Mouse (Mus musculus) hindbrain, embryonic 10.5 days (tissue): ENCODE measurements around the gene Pvalb. TPM values are rescaled to one million over a fixed set of nuclear protein-coding genes. Genes with fewer than 3 reads are reported as not detected.

Experiments
- DNase-seq: peaks from one replicate; pipeline ENCODE4 v3.0.0-alpha.2; 2017; ENCODE audit warnings: low spot score
- H3K27ac ChIP-seq: fragments of 300-500 bp; sonication (generic); 2 replicates; pipeline ENCODE4 v1.5.1; 2016; ENCODE audit warnings: mild to moderate bottlenecking, moderate library complexity
- H3K27me3 ChIP-seq: fragments of 300-500 bp; sonication (generic); 2 replicates; pipeline ENCODE4 v1.6.1; 2016; ENCODE audit warnings: mild to moderate bottlenecking; ENCODE audit not compliant: poor library complexity, insufficient read depth, severe bottlenecking
- H3K36me3 ChIP-seq: fragments of 300-500 bp; sonication (generic); 2 replicates; pipeline ENCODE4 v1.6.1; 2016; ENCODE audit warnings: mild to moderate bottlenecking, moderate library complexity
- H3K4me1 ChIP-seq: fragments of 300-500 bp; sonication (generic); replicated peaks from 2 replicates; pipeline ENCODE4 v1.6.1; 2016; ENCODE audit warnings: mild to moderate bottlenecking
- H3K4me3 ChIP-seq: fragments of 300-500 bp; sonication (generic); 2 replicates; pipeline ENCODE4 v1.5.1; 2016; ENCODE audit warnings: mild to moderate bottlenecking, moderate library complexity
- H3K9me3 ChIP-seq: fragments of 300-500 bp; sonication (generic); 2 replicates; pipeline ENCODE4 v1.6.1; 2016; ENCODE audit warnings: mild to moderate bottlenecking, moderate library complexity
- WGBS: fragments of 180-500 bp; shearing (Covaris S2); methylation state at CpG from one replicate; pipeline ENCODE4 v1.1.7; 2016; 5-methylcytosine and 5-hydroxymethylcytosine counted together
- polyA plus RNA-seq: library from polyadenylated mRNA; unstranded; fragments of >200 nt; fragmentation: Nextera tagmentation; extraction: Ambion mirVana; gene quantifications from 2 replicates; pipeline ENCODE4 v1.2.1, GENCODE M21; 2016

Pvalb gene
- polyA plus RNA-seq, 1 experiment from 2014 or later, result 0.52 TPM

- H3K4me3 ChIP-seq, result no peak overlapping the region
- no peak for DNase-seq
- H3K9me3 ChIP-seq, result no peaks in the 10 kb centered on the region
- peaks cover 22% of the 10 kb centered on the region for H3K4me1 ChIP-seq
- 74% methylated on average over 5 of the region's 5 CpGs for WGBS
- no peak overlapping the region for H3K27ac ChIP-seq
- H3K27me3 ChIP-seq, result peaks cover 21% of the 10 kb centered on the region
- H3K36me3 ChIP-seq, result no peaks in the 10 kb centered on the region
Observed at GRCm38 (mm10) chr15:78186906-78187305, 19.3 kb downstream of the Pvalb start.

- H3K36me3 ChIP-seq, result no peaks in the 10 kb centered on the region
- H3K4me1 ChIP-seq, result peaks cover 26% of the 10 kb centered on the region
- no peak for DNase-seq
- WGBS, result 90% methylated on average over 4 of the region's 4 CpGs
- no peaks in the 10 kb centered on the region for H3K9me3 ChIP-seq
- H3K4me3 ChIP-seq, result no peak overlapping the region
- peaks cover 24% of the 10 kb centered on the region for H3K27me3 ChIP-seq
- H3K27ac ChIP-seq, result no peak overlapping the region
Observed at GRCm38 (mm10) chr15:78185609-78186008, 20.6 kb downstream of the Pvalb start.

- DNase-seq, result peak; percentile 73
Observed at GRCm38 (mm10) chr15:78184855-78185254, 21.3 kb downstream of the Pvalb start.

GRCm38 (mm10) chr15:78181701-78182405, 24.3 kb downstream of the Pvalb start:
- Histone ChIP-seq H3K4me1 (peaks cover 50% of the 10 kb centered on the region), H3K27me3 (peaks cover 24% of the 10 kb centered on the region), H3K36me3 (no peaks in the 10 kb centered on the region), H3K27ac (peak overlapping the region; percentile 56), H3K9me3 (no peaks in the 10 kb centered on the region), H3K4me3 (no peak overlapping the region)
- 34% methylated on average over 8 of the region's 8 CpGs for WGBS
- no peak for DNase-seq

More at GRCm38 (mm10) chr15:78184855-78185254, 21.3 kb downstream of the Pvalb start:
- Histone ChIP-seq H3K36me3 (no peaks in the 10 kb centered on the region), H3K27me3 (peaks cover 24% of the 10 kb centered on the region), H3K4me3 (peak overlapping the region; percentile 29; the same call in 1 of the 2 replicates), H3K27ac (no peak overlapping the region; the same call in 1 of the 2 replicates), H3K4me1 (peaks cover 26% of the 10 kb centered on the region), H3K9me3 (no peaks in the 10 kb centered on the region)
- WGBS, result 5% methylated on average over 10 of the region's 10 CpGs

GRCm38 (mm10) chr15:78179775-78180174, 26.4 kb downstream of the Pvalb start:
- Histone ChIP-seq H3K4me3 (no peak overlapping the region), H3K36me3 (no peaks in the 10 kb centered on the region), H3K27ac (no peak overlapping the region), H3K27me3 (peaks cover 24% of the 10 kb centered on the region), H3K9me3 (no peaks in the 10 kb centered on the region), H3K4me1 (peaks cover 51% of the 10 kb centered on the region)
- WGBS, result 79% methylated on average over 3 of the region's 3 CpGs
- no peak for DNase-seq

GRCm38 (mm10) chr15:78178397-78178796, 27.8 kb downstream of the Pvalb start:
- Histone ChIP-seq H3K27ac (peak overlapping the region; percentile 30; the same call in 1 of the 2 replicates), H3K27me3 (peaks cover 17% of the 10 kb centered on the region), H3K4me1 (peaks cover 49% of the 10 kb centered on the region), H3K4me3 (no peak overlapping the region), H3K9me3 (no peaks in the 10 kb centered on the region), H3K36me3 (no peaks in the 10 kb centered on the region)
- 8% methylated on average over 9 of the region's 9 CpGs for WGBS
- DNase-seq, result peak; percentile 85

GRCm38 (mm10) chr15:78177257-78177656, 28.9 kb downstream of the Pvalb start:
- H3K9me3 ChIP-seq, result no peaks in the 10 kb centered on the region
- H3K27ac ChIP-seq, result peak overlapping the region; percentile 3; the same call in 1 of the 2 replicates
- no peaks in the 10 kb centered on the region for H3K36me3 ChIP-seq
- 70% methylated on average over 10 of the region's 10 CpGs for WGBS
- peaks cover 59% of the 10 kb centered on the region for H3K4me1 ChIP-seq
- no peak for DNase-seq
- peaks cover 7% of the 10 kb centered on the region for H3K27me3 ChIP-seq
- H3K4me3 ChIP-seq, result no peak overlapping the region

- H3K9me3 ChIP-seq, result no peaks in the 10 kb centered on the region
- peaks cover 52% of the 10 kb centered on the region for H3K4me1 ChIP-seq
- H3K27me3 ChIP-seq, result no peaks in the 10 kb centered on the region
- 0 out of 2 replicates have a peak, but pooled peaks cover 8% of the 10 kb centered on the region for H3K36me3 ChIP-seq
- WGBS, result 77% methylated on average over 6 of the region's 6 CpGs
- peak overlapping the region; percentile 88 for H3K27ac ChIP-seq
- DNase-seq, result no peak
- peak overlapping the region; percentile 84 for H3K4me3 ChIP-seq
Observed at GRCm38 (mm10) chr15:78174887-78175245, 31.3 kb downstream of the Pvalb start.

GRCm38 (mm10) chr15:78173972-78174886, 32.0 kb downstream of the Pvalb start, which contains the start of gene Ift27:
Gene Ift27 (minus strand): TSS chr15:78174107.
- no peaks in the 10 kb centered on the region for H3K27me3 ChIP-seq
- WGBS, result 1% methylated on average over 40 of the region's 40 CpGs
- H3K27ac ChIP-seq, result peak within 1 kb of the TSS; percentile 91
- H3K4me3 ChIP-seq, result peak within 1 kb of the TSS; percentile 84
- no peaks in the 10 kb centered on the region for H3K9me3 ChIP-seq
- DNase-seq, result peak; percentile 99
- 0 out of 2 replicates have a peak, but pooled peaks cover 8% of the 10 kb centered on the region for H3K36me3 ChIP-seq
- peaks cover 51% of the 10 kb centered on the region for H3K4me1 ChIP-seq

GRCm38 (mm10) chr15:78172899-78173817, 33.0 kb downstream of the Pvalb start:
- peaks cover 13% of the 10 kb centered on the region; the same call in 1 of the 2 replicates for H3K36me3 ChIP-seq
- DNase-seq, result no peak
- H3K4me1 ChIP-seq, result peaks cover 40% of the 10 kb centered on the region
- no peaks in the 10 kb centered on the region for H3K27me3 ChIP-seq
- no peaks in the 10 kb centered on the region for H3K9me3 ChIP-seq
- H3K4me3 ChIP-seq, result peak overlapping the region; percentile 84
- peak overlapping the region; percentile 91 for H3K27ac ChIP-seq
- WGBS, result 26% methylated on average over 26 of the region's 26 CpGs

- Histone ChIP-seq H3K4me3 (peak overlapping the region; percentile 84), H3K27ac (no peak overlapping the region), H3K4me1 (peaks cover 33% of the 10 kb centered on the region), H3K36me3 (peaks cover 21% of the 10 kb centered on the region), H3K27me3 (no peaks in the 10 kb centered on the region), H3K9me3 (no peaks in the 10 kb centered on the region)
- WGBS, result 75% methylated on average over 11 of the region's 11 CpGs
- no peak for DNase-seq
Observed at GRCm38 (mm10) chr15:78172256-78172898, 33.8 kb downstream of the Pvalb start.
